Mouse (Mus musculus) C2C12 (cell line): Measurements from ENCODE around the gene Sertad1. TPM values are rescaled to one million over a fixed set of nuclear protein-coding genes. Genes with fewer than 3 reads are reported as not detected.

Experiments used
- H3K27me3 ChIP-seq: one replicate; pipeline ENCODE4 v1.6.1; 2011; ENCODE audit not compliant: control insufficient read depth, insufficient read depth, insufficient read length
- H3K36me3 ChIP-seq: one replicate; pipeline ENCODE4 v1.6.1; 2011; ENCODE audit not compliant: control insufficient read depth, insufficient read depth
- H3K4me3 ChIP-seq: one replicate; pipeline ENCODE4 v1.5.1; 2011; ENCODE audit warnings: mild to moderate bottlenecking, control low read depth; ENCODE audit not compliant: poor library complexity, insufficient read depth, severe bottlenecking
- H3K79me2 ChIP-seq: one replicate; pipeline ENCODE4 v1.6.1; 2011; ENCODE audit not compliant: control insufficient read depth, insufficient read depth
- H3K79me3 ChIP-seq: one replicate; pipeline ENCODE4 v1.6.1; 2011; ENCODE audit warnings: low read depth, control low read depth
- H3ac ChIP-seq: one replicate; pipeline ENCODE3; 2011; ENCODE audit warnings: low read depth; ENCODE audit not compliant: control insufficient read depth, insufficient read length
- CEBPB ChIP-seq: IDR thresholded peaks from one replicate; pipeline ENCODE4 v1.6.1; 2011; ENCODE audit warnings: low read depth, mild to moderate bottlenecking, control low read depth, moderate library complexity
- CTCF ChIP-seq: IDR thresholded peaks from one replicate; pipeline ENCODE4 v1.5.1; 2011; ENCODE audit not compliant: control insufficient read depth, insufficient read depth, insufficient read length
- FOSL1 ChIP-seq: IDR thresholded peaks from one replicate; pipeline ENCODE4 v1.8.0; 2011; ENCODE audit warnings: mild to moderate bottlenecking, low read length; ENCODE audit not compliant: poor library complexity, insufficient read depth, severe bottlenecking
- MAX ChIP-seq: IDR thresholded peaks from one replicate; pipeline ENCODE4 v1.6.1; 2011; ENCODE audit warnings: mild to moderate bottlenecking, control low read depth
- MYOD1 ChIP-seq: IDR thresholded peaks from one replicate; pipeline ENCODE4 v1.6.1; 2011; ENCODE audit warnings: low read depth; ENCODE audit not compliant: control insufficient read depth, insufficient read length
- MYOG ChIP-seq: IDR thresholded peaks from one replicate; pipeline ENCODE4 v1.6.1; 2011; ENCODE audit not compliant: control insufficient read depth, insufficient read length; ENCODE audit errors: extremely low read depth
- USF1 ChIP-seq: IDR thresholded peaks from one replicate; pipeline ENCODE4 v1.6.1; 2011; ENCODE audit warnings: low read depth, mild to moderate bottlenecking, control low read depth, moderate library complexity
- polyA plus RNA-seq: library from polyadenylated mRNA; unstranded; fragments of >200 nt; fragmentation: generic; extraction: Trizol; gene quantifications from one replicate; pipeline ENCODE4 v1.2.1, GENCODE M21; 2012; ENCODE audit warnings: missing spikeins

Gene Sertad1
- polyA plus RNA-seq, 1 experiment: 87.3 TPM

DNA sequence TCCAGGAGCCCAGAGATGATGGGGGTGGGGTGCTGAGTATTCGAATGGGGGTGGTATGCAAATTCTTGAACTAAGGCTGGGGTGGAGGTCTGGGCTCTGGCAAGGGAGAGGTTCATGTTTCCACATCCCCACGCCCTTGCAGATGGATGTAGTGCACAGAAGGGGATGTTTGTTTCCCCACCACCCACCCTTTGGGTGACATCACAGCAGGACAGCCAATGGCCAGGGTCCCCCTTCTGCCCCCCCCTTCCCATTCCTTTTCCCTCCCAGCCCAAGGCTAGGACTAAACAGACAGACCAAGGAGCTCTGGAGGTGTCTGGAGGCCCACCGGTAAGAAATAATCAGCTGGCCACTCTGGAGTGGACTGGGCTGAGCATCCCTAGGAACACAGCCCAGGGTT lies 12.3 kb downstream of the Sertad1 start, which contains the start of gene Prx:
Gene Prx, plus strand, starts transcription at position 289 of the 400 bp plus-strand sequence.
- Histone ChIP-seq H3ac (no peak within 1 kb of the TSS), H3K79me3 (no peaks in the 10 kb centered on the region), H3K27me3 (no peaks in the 10 kb centered on the region), H3K4me3 (no peak within 1 kb of the TSS), H3K36me3 (no peaks in the 10 kb centered on the region), H3K79me2 (no peaks in the 10 kb centered on the region)
- no peak for TF ChIP-seq MAX
- no peak for TF ChIP-seq MYOD1
- TF ChIP-seq FOSL1: no peak
- TF ChIP-seq CTCF: no peak
- no peak for TF ChIP-seq CEBPB
- no peak for TF ChIP-seq USF1
- no peak for TF ChIP-seq MYOG

DNA sequence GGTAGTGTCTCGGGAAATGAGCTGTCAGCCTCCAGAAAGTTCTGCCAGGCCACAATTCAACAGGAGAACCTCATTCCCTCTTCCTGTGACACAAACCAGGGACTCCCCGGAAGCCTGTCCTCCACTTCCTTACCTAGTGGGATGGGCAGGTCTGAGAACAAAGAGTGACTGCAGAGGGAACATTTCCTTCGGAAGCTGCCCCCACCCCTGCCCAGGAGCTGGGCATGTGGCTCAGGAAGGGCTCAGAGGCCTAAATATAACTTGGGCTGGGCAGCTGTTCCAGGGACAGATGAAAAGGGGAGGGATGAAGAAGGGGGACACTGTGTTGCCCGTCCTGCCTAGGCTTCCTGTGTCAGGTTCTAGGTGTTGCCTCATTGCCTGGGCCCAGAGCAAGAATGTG lies 14.9 kb downstream of the Sertad1 start:
- TF ChIP-seq CEBPB (no peak), MYOG (no peak), MAX (no peak), FOSL1 (no peak), CTCF (no peak), MYOD1 (no peak), USF1 (no peak)
- no peak overlapping the region for H3K4me3 ChIP-seq
- H3K36me3 ChIP-seq: no peaks in the 10 kb centered on the region
- no peak overlapping the region for H3ac ChIP-seq
- H3K79me2 ChIP-seq: no peaks in the 10 kb centered on the region
- no peaks in the 10 kb centered on the region for H3K27me3 ChIP-seq
- H3K79me3 ChIP-seq: no peaks in the 10 kb centered on the region

DNA sequence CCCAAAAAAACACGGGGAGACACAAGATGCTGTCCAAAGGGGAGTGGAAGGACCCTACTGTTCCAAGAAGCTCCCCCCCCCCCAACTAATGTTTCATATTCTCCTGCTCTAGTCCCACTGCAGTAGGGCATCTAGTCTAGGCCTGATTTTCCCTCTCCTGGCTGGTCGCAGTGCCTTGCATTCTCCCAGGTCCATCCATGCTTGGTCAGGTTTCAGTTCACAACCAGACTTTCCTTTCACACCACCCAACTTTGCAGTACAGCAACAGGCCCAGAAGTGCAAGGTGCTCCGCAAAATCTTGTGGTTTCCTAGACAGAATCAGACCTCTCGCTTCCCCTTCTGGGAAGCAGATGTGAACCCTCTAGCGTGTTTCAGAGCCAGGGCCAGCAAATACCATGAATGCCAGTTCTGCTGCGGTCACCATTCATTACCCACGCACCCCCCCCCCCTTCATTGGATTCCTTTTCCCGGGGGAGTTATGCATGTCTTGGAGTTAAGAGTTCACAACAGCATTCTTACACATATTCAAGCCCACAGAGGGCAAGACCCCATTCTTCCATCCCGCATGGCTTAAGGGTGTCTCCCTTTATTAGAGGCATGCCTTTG lies 20.2 kb downstream of the Sertad1 start:
- TF ChIP-seq CEBPB (no peak), CTCF (no peak), MAX (no peak), MYOD1 (no peak), FOSL1 (no peak)
- H3K79me2 ChIP-seq: peaks cover 8% of the 10 kb centered on the region
- no peak overlapping the region for H3ac ChIP-seq
- no peak overlapping the region for H3K4me3 ChIP-seq
- H3K36me3 ChIP-seq: no peaks in the 10 kb centered on the region
- no peaks in the 10 kb centered on the region for H3K27me3 ChIP-seq
- H3K79me3 ChIP-seq: peaks cover 2% of the 10 kb centered on the region

DNA sequence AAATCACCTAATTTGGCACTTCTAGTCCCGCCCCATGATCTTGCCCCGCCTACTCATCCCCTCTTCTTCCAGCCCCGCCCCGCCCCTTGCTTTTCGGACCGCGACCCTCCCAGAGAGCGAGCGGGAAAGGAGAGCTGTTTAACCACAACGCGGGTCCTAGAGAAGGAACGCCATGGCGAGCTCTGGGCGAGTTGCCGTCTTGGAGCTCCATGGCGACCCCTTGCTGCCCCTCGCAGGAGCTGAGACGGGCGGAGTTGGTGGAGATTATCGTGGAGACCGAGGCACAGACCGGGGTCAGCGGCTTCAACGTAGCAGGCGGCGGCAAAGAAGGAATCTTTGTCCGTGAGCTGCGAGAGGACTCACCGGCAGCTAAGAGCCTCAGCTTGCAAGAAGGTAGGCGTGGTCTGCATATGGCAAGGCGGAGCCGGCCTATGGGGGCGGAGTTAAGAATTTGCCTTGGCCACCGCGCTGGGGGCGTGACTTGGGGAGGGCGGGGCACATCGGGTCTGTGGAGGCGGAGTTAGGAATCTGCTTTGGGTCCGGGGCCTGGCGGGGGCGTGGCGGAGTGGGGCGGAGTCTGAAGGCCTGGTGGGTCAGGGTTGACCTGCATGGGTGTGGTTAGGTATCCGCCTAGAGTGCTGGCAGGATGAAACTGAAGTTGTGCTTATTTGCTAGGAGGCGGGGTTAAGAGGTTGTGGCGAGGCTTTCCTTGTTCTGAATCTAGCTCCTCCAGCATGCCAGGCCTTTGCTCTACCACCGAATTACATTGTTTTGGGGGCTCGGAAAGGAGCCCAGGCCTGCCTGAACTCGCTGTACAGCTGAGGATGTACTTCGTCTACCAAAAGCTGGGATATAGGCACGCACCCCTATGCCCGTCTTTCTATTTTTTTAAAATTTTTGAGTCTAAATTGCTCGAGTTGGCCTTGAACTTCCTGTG lies 21.3 kb downstream of the Sertad1 start:
- TF ChIP-seq MYOG: no peak
- TF ChIP-seq MAX: no peak
- TF ChIP-seq CEBPB: no peak
- Histone ChIP-seq H3K79me3 (peaks cover 2% of the 10 kb centered on the region), H3K27me3 (no peaks in the 10 kb centered on the region), H3K79me2 (peaks cover 8% of the 10 kb centered on the region), H3K4me3 (peak overlapping the region; percentile 31), H3ac (peak overlapping the region; percentile 77), H3K36me3 (no peaks in the 10 kb centered on the region)

DNA sequence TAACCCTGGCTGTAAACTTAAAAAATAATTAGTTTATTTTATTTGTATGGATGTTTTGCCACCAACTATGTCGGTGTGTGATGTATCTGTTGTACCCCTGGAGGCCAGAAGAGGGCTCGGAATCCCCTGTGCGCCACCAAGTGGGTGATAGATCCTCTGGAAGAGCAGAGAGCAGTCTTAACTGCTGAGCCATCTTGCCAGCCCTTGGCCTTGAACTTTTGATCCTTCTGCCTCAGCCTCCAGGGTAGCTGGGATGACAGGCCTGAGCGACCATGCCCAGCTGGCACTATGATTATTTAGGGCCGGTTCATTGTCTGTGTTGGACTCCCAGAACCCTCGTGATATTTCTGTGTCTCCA lies 21.9 kb downstream of the Sertad1 start:
- Histone ChIP-seq H3K79me2 (peaks cover 8% of the 10 kb centered on the region), H3K4me3 (peak overlapping the region; percentile 24), H3K27me3 (no peaks in the 10 kb centered on the region), H3K79me3 (peaks cover 2% of the 10 kb centered on the region), H3K36me3 (no peaks in the 10 kb centered on the region), H3ac (no peak overlapping the region)
- TF ChIP-seq CTCF: peak; percentile 62
- no peak for TF ChIP-seq MYOD1

DNA sequence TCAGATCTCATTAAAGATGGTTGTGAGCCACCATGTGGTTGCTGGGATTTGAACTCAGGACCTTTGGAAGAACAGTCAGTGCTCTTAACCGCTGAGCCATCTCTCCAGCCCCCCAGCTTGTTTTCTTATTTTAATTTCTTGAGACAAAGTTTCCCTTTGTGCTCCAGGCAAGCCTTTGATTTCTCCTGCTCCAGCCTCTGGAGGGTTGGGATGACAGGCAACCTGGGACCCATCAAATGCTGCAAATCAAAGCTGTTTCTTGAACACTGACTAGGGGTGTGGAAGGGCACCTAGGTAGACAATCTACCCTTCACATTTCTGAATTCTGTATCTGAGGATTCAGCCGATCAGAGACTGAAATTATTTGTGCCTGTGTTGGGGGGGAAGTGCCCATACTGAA lies 24.1 kb downstream of the Sertad1 start:
- TF ChIP-seq CEBPB (no peak), CTCF (no peak), MAX (no peak), MYOG (no peak), USF1 (no peak), FOSL1 (no peak), MYOD1 (no peak)
- H3ac ChIP-seq: no peak overlapping the region
- H3K79me3 ChIP-seq: peaks cover 2% of the 10 kb centered on the region

More for the DNA sequence above, 24.1 kb downstream of the Sertad1 start:
- H3K4me3 ChIP-seq: no peak overlapping the region
- H3K27me3 ChIP-seq: no peaks in the 10 kb centered on the region
- H3K79me2 ChIP-seq: peaks cover 8% of the 10 kb centered on the region
- H3K36me3 ChIP-seq: no peaks in the 10 kb centered on the region
